Mouse (Mus musculus) bone marrow, adult 2 months (tissue): Measurements from ENCODE around the gene Txk.

Source experiments
- CTCF ChIP-seq: fragments of 200-500 bp; IDR thresholded peaks from 2 replicates; pipeline ENCODE4 v1.5.1; 2011; ENCODE audit warnings: low read length, control low read depth; ENCODE audit not compliant: control insufficient read depth, insufficient read depth
- POLR2A ChIP-seq: fragments of 200-500 bp; IDR thresholded peaks from 2 replicates; pipeline ENCODE4 v1.6.1; 2011; ENCODE audit warnings: low read depth, mild to moderate bottlenecking, control low read depth, low read length, borderline replicate concordance; ENCODE audit not compliant: control insufficient read depth

DNA sequence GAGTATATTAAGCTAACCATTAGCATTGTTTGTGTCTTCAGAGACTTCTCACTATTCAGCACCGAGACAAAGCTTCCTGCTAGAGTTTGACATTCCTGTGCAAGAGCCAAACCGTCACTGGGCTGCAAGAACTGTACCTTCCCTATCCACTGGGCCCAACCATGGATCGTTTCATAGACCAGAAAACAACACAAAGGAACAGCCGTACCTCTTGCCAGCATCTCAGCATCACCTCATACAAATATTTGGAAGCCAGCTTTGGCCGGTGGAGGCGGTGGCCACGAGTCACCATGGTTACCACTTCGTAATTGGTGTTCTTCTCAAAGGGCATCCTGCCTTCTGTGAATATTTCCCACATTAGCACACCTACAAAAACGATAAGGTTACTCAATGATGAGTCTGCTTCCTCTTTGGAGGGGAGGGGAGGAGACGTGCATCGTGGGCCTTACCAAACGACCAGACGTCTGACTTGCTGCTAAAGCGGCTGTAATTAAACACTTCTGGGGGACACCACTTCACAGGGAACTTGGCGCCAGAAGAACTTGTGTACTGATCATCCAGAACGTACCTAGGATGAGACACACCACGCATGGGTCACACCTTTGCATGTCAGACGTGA, 4.7 kb upstream of the Txk start:
- TF ChIP-seq CTCF, result no peak
- TF ChIP-seq POLR2A, result no peak
